Mouse (Mus musculus): ENCODE data around the gene Adipor2. TPM values are rescaled to one million over a fixed set of nuclear protein-coding genes. Genes with fewer than 3 reads are reported as not detected.
"Not testable (repeated sequence)": the region's sequence is repeated elsewhere in the genome, so short reads cannot be mapped to it uniquely, and the experiment has no call there.

Adipor2 gene
- polyA plus RNA-seq, 1 experiment from 2014 or later: 29.8 TPM

DNA sequence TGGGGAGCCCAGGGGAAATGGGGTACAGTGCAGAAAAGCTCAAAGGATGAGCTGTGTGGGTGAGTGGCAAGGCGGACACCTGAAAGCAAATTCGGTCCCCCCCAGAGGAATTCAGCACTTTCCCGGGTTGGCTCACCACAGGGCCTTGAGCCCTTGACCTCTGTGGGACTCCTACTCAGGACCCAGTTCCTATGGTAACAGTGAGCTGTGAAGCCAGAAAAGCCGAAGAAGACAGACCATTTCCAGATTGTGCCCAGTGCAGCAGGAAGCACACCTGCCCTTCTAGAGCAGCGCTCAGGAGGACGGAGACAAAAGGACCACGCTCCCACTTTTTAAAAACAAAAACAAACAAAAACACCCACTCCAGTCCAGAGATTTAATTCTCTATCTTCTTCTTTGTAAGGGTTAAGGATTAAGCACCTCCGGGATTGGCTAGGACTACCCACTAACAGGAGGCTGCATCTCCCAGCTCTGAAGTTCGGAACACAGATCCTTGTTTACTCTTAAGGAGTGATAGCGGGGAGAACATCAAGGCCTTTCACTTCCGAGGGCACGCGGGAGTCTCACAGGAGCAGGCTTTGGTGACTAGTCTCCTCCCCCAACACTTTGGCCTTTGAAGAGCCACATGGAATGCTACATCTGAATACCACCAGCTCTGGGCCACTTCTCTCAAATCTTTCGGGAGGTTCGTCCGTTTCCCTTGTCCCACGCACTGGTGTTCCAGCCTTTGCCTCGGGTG is 31.0 kb upstream of the Adipor2 start:
- ATAC-seq (replicated peaks; ENCODE audit: extremely low read depth, insufficient read depth, low FRiP score): no peak
- H3K27me3 ChIP-seq (ENCODE audit: control insufficient read depth, insufficient read depth, low read length): no peaks in the 10 kb centered on the region
- H3K36me3 ChIP-seq (ENCODE audit: control insufficient read depth, insufficient read depth): no peaks in the 10 kb centered on the region
- peaks cover 10% of the 10 kb centered on the region for H3K4me1 ChIP-seq (ENCODE audit: control insufficient read depth, insufficient read depth, low read length)
- WGBS: 16% methylated on average over 18 of the region's 18 CpGs
- H3K9me3 ChIP-seq (replicated peaks; ENCODE audit: control insufficient read depth, low read length): no peaks in the 10 kb centered on the region
- H3K9ac ChIP-seq (ENCODE audit: low read length): peak overlapping the region; percentile 60
- H3K27ac ChIP-seq (ENCODE audit: low read length): no peak overlapping the region
- peak overlapping the region; percentile 68 for H3K4me2 ChIP-seq (ENCODE audit: low read depth, low read length)
- H3K4me3 ChIP-seq (ENCODE audit: low read length): peak overlapping the region; percentile 49

DNA sequence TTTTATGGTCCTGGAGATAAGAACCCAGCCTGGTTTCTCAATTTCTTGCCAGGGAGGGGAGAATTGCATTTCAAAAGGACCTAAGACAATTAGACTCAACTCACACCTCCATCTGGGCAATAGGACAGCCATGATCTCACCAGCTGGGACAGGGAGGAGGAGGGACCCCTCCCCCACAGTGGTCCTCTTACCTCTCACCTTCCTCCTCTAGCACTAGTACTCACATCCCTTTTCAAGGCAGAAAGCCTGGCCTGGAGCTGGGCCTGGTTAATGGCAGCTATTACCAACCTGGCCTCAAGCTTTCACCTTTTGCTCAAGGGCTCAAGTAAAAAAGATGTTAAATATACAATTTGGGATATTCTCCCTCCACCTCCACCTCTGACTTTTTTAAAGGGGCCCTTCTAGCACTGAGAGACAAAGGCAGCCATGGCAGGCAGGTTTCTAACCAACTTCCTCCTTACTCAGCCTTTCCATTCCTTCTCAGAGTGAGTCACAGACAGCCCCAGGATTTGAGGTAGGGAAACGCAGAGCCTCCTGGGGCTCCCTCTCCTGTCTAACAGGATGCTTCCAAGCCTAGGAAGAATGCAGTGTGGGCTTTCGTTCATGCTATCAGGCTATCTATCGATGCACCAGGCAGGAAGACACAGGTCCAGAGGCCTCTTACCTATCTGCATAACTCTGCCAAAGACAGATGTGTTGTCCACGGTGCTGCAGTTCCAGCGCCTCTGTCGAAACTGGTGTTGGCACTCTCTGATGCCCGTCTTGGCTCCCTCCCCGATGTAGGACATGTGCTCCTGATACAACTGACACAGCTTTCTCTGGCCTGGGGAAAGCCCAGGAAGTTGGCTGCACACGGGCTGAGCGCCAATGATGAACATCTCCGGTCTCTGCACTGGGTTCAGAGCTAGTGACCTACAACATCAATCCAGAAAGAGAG is 28.4 kb upstream of the Adipor2 start:
- Histone ChIP-seq H3K36me3 (ENCODE audit: control insufficient read depth, insufficient read depth) (no peaks in the 10 kb centered on the region), H3K4me1 (ENCODE audit: control insufficient read depth, insufficient read depth, low read length) (peaks cover 6% of the 10 kb centered on the region), H3K9me3 (replicated peaks; ENCODE audit: control insufficient read depth, low read length) (no peaks in the 10 kb centered on the region), H3K4me3 (ENCODE audit: low read length) (no peak overlapping the region), H3K9ac (ENCODE audit: low read length) (no peak overlapping the region), H3K27me3 (ENCODE audit: control insufficient read depth, insufficient read depth, low read length) (no peaks in the 10 kb centered on the region), H3K27ac (ENCODE audit: low read length) (no peak overlapping the region), H3K4me2 (ENCODE audit: low read depth, low read length) (no peak overlapping the region)
- no peak for ATAC-seq (replicated peaks; ENCODE audit: extremely low read depth, insufficient read depth, low FRiP score)
- 53% methylated on average over 11 of the region's 11 CpGs for WGBS

DNA sequence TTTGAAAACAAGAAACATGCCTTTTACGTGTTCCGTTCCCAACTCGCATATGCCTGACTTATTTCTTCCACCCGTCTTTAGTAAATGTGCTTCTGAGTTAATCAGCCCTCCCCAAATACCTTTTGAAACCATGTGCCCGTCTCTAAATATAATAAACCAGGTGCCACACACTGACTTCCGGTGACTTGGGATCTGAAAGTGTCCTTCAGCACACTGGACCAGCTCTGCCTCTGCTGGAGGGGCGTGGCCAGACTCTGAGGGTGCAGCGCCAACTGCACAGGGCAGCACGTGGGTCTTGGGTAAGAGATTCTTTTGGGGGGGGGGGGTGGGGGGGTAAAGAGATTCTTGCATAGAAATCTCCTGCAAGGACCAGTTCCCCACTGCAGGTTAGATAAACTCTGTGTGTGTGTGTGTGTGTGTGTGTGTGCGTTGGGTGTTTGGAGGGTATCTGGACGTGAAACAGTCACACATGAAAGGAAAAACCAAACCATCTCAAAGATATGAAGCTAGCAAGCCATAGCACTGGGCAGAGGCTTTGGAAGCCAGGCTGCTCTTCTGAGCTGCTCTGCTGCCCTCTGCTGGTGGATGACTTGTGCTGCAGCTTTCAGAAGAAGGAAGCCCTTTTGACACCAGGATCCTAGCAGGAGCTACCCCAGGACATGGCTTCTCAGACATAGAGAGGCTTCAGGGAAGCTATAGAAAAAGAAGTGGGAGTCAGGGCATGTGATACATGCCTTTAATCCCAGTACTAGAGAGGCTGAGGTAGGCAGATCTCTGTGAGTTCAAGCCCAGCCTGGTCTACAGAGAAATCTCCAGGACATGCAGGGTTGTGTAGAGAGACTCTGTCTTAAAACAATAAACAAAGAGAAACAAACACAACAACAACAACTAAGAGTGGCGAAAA is 26.5 kb upstream of the Adipor2 start:
- peak overlapping the region; percentile 28 for H3K4me3 ChIP-seq (ENCODE audit: low read length)
- no peak overlapping the region for H3K9ac ChIP-seq (ENCODE audit: low read length)
- WGBS: 28% methylated on average over 12 of the region's 12 CpGs

DNA sequence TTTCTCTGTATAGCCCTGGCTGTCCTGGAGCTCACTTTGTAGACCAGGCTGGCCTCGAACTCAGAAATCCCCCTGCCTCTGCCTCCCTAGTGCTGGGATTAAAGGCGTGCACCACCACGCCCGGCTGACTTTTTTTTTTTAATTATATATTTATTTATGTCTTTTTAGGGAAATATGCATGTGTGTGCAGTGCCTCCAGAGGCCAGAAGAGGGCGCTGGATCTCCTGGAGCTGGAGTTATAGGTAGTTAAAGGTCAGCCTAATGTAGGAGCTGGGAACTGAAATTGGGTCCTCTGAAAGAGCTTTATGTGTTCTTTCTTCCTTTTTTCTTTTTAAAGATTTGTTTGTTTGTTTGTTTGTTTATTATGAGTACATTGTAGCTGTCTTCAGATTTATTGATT is 25.2 kb upstream of the Adipor2 start:
- not testable (repeated sequence) for ATAC-seq (replicated peaks; ENCODE audit: extremely low read depth, insufficient read depth, low FRiP score); H3K9ac ChIP-seq (ENCODE audit: low read length); H3K4me2 ChIP-seq (ENCODE audit: low read depth, low read length); H3K27ac ChIP-seq (ENCODE audit: low read length); H3K27me3 ChIP-seq (ENCODE audit: control insufficient read depth, insufficient read depth, low read length); H3K36me3 ChIP-seq (ENCODE audit: control insufficient read depth, insufficient read depth); H3K9me3 ChIP-seq (replicated peaks; ENCODE audit: control insufficient read depth, low read length); H3K4me3 ChIP-seq (ENCODE audit: low read length)
- 75% methylated on average over 5 of the region's 5 CpGs for WGBS
- H3K4me1 ChIP-seq (ENCODE audit: control insufficient read depth, insufficient read depth, low read length): peaks cover 10% of the 10 kb centered on the region

More for the DNA sequence above, 26.5 kb upstream of the Adipor2 start:
- Histone ChIP-seq H3K27ac (ENCODE audit: low read length) (peak overlapping the region; percentile 63), H3K4me1 (ENCODE audit: control insufficient read depth, insufficient read depth, low read length) (peaks cover 6% of the 10 kb centered on the region), H3K9me3 (replicated peaks; ENCODE audit: control insufficient read depth, low read length) (no peaks in the 10 kb centered on the region), H3K27me3 (ENCODE audit: control insufficient read depth, insufficient read depth, low read length) (no peaks in the 10 kb centered on the region), H3K36me3 (ENCODE audit: control insufficient read depth, insufficient read depth) (no peaks in the 10 kb centered on the region), H3K4me2 (ENCODE audit: low read depth, low read length) (peak overlapping the region; percentile 58)
- peak; percentile 81 for ATAC-seq (replicated peaks; ENCODE audit: extremely low read depth, insufficient read depth, low FRiP score)

DNA sequence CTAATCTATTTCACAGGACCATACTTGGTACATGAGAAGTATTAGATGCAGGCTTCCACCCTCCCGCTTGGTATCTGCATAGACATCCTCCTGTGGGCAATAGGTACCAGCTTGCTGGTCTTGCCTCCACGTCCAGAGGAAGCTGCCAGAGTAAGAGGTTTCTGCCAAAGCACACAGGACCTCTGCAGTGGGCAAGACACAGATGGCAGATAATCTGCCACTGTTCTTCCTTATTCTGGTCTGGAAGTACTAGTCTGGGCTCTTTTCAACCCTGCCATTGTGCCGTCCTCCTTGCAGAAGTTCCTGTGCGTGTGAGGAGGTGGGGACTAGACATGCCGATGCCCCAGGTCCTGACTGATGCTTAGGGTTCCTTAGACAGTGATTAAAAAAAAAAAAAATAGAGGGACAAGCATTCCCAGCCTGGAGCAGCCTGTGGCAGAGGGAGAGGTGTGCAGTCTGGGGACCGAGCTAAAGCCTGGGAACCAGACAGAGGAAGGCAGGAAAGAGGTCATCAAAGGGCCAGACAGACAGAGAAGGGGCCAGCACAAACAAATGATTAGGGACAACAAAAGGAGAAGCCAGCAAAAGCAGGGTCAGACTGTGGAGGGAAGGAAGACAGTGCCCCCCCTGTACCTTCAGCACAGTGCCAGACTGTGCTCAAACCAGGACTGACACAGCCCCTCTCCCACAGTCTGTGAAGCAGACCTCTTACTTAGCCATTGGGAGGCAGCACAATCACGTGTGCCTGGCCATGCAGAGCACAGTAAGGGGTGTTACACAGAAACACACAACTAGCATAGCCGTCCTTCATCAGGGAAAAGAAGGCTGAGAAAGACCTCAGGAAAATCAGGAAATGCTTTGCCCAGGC is 20.6 kb upstream of the Adipor2 start:
- peak; percentile 72 for ATAC-seq (replicated peaks; ENCODE audit: extremely low read depth, insufficient read depth, low FRiP score)
- Histone ChIP-seq H3K9me3 (replicated peaks; ENCODE audit: control insufficient read depth, low read length) (no peaks in the 10 kb centered on the region), H3K4me2 (ENCODE audit: low read depth, low read length) (no peak overlapping the region), H3K27me3 (ENCODE audit: control insufficient read depth, insufficient read depth, low read length) (no peaks in the 10 kb centered on the region), H3K4me1 (ENCODE audit: control insufficient read depth, insufficient read depth, low read length) (peaks cover 8% of the 10 kb centered on the region), H3K27ac (ENCODE audit: low read length) (no peak overlapping the region), H3K36me3 (ENCODE audit: control insufficient read depth, insufficient read depth) (no peaks in the 10 kb centered on the region), H3K4me3 (ENCODE audit: low read length) (no peak overlapping the region), H3K9ac (ENCODE audit: low read length) (no peak overlapping the region)
- WGBS: 47% methylated on average over 8 of the region's 8 CpGs

DNA sequence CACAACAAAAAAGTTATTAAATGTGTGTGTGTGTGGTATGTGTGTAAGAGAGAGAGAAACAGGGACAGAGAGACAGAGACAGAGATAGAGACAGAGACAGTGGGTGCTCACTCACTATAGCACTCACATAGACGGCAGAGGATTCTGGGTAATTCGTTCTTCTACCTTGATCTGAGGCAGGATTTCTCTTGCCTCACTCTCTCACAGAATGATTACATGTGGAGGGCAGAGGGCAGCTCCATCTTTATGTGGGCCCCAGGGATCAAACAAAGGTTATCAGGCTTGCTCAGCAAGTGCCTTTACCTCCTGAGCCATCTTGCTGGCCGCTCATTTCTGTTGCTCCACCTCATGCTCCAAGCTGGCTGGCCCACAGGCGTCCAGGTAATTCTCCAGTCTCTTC is 16.9 kb upstream of the Adipor2 start:
- 78% methylated on average over 4 of the region's 4 CpGs for WGBS

DNA sequence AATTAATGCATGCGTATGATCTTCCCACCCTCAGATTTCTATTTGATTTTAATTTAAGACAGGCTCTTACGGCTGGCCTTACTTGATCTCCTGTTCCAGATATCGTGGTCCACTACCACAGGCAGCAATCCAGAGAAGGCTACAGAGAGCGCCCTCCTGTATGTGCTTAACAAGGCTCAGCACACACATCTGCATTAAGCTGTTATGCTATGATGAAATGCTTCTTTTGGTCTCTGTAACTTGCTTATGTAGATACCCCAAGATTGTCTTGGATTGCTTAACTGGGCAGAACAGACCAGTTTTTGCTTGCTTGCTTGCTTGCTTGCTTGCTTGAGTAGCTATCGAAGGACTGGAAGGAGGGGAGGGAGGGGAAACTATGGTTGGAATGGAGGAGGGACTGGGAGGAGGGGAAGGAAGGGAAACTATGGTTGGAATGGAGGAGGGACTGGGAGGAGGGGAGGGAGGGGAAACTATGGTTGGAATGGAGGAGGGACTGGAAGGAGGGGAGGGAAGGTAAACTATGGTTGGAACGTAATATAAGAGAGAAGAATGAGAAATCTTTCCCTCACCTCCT is 14.3 kb upstream of the Adipor2 start:
- Histone ChIP-seq H3K4me3 (ENCODE audit: low read length) (no peak overlapping the region), H3K4me2 (ENCODE audit: low read depth, low read length) (no peak overlapping the region), H3K9ac (ENCODE audit: low read length) (no peak overlapping the region), H3K36me3 (ENCODE audit: control insufficient read depth, insufficient read depth) (no peaks in the 10 kb centered on the region), H3K27me3 (ENCODE audit: control insufficient read depth, insufficient read depth, low read length) (no peaks in the 10 kb centered on the region), H3K9me3 (replicated peaks; ENCODE audit: control insufficient read depth, low read length) (no peaks in the 10 kb centered on the region), H3K27ac (ENCODE audit: low read length) (no peak overlapping the region), H3K4me1 (ENCODE audit: control insufficient read depth, insufficient read depth, low read length) (peaks cover 4% of the 10 kb centered on the region; the same call in 1 of the 2 replicates)
- no peak for ATAC-seq (replicated peaks; ENCODE audit: extremely low read depth, insufficient read depth, low FRiP score)
- 60% methylated on average over 6 of the region's 6 CpGs for WGBS

More for the DNA sequence above, 16.9 kb upstream of the Adipor2 start:
- Histone ChIP-seq H3K36me3 (ENCODE audit: control insufficient read depth, insufficient read depth) (no peaks in the 10 kb centered on the region), H3K9ac (ENCODE audit: low read length) (no peak overlapping the region), H3K4me3 (ENCODE audit: low read length) (no peak overlapping the region), H3K27ac (ENCODE audit: low read length) (no peak overlapping the region), H3K9me3 (replicated peaks; ENCODE audit: control insufficient read depth, low read length) (no peaks in the 10 kb centered on the region), H3K4me1 (ENCODE audit: control insufficient read depth, insufficient read depth, low read length) (peaks cover 12% of the 10 kb centered on the region), H3K27me3 (ENCODE audit: control insufficient read depth, insufficient read depth, low read length) (no peaks in the 10 kb centered on the region), H3K4me2 (ENCODE audit: low read depth, low read length) (no peak overlapping the region)
- ATAC-seq (replicated peaks; ENCODE audit: extremely low read depth, insufficient read depth, low FRiP score): no peak

DNA sequence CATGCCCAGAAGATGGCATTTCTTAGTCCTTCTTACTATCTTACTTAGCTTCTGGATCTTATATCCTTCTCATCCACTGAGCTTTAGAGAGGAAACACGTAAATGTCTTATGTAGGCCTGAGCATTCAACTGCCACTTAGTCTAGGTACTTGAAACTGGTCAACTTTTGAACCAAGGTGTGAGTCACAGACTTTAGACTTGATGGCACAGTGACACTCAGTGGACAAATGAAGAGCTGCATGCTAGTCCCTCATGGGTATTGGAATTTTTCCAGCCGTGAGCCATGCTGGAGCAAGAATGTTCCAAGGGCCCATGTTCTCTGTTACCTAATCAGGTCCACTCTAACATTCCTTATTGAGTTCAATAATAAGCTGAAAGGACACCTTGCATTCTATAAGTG is 13.0 kb upstream of the Adipor2 start:
- WGBS: 26% methylated on average over 2 of the region's 2 CpGs
- ATAC-seq (replicated peaks; ENCODE audit: extremely low read depth, insufficient read depth, low FRiP score): no peak
- H3K27me3 ChIP-seq (ENCODE audit: control insufficient read depth, insufficient read depth, low read length): no peaks in the 10 kb centered on the region
- no peak overlapping the region for H3K27ac ChIP-seq (ENCODE audit: low read length)
- H3K4me2 ChIP-seq (ENCODE audit: low read depth, low read length): no peak overlapping the region
- H3K36me3 ChIP-seq (ENCODE audit: control insufficient read depth, insufficient read depth): no peaks in the 10 kb centered on the region
- peaks cover 4% of the 10 kb centered on the region; the same call in 1 of the 2 replicates for H3K4me1 ChIP-seq (ENCODE audit: control insufficient read depth, insufficient read depth, low read length)
- no peaks in the 10 kb centered on the region for H3K9me3 ChIP-seq (replicated peaks; ENCODE audit: control insufficient read depth, low read length)
- H3K4me3 ChIP-seq (ENCODE audit: low read length): no peak overlapping the region
- H3K9ac ChIP-seq (ENCODE audit: low read length): no peak overlapping the region
